Mouse (Mus musculus) neutrophil, adult 5-6 weeks (primary cell): Measurements from ENCODE around the gene Tie1. TPM values are rescaled to one million over a fixed set of nuclear protein-coding genes. Genes with fewer than 3 reads are reported as not detected.
A peak's percentile ranks its signal among the peaks of the same experiment; 100 is the strongest.

Source experiments
- ATAC-seq: fragments of 151-379, 151-347 bp; 2 replicates; pipeline ENCODE4 v1.8.0; 2017; ENCODE audit warnings: mild to moderate bottlenecking, moderate TSS enrichment; ENCODE audit not compliant: insufficient number of reproducible peaks, poor library complexity, low FRiP score, severe bottlenecking; ENCODE audit errors: extremely low read depth
- total RNA-seq: library from RNA; stranded (forward); fragments of 200-1000 nt; gene quantifications from 2 replicates; pipeline ENCODE4 v1.2.3, GENCODE M21; 2017

Tie1 gene
- total RNA-seq, 1 experiment from 2014 or later: not detected

DNA sequence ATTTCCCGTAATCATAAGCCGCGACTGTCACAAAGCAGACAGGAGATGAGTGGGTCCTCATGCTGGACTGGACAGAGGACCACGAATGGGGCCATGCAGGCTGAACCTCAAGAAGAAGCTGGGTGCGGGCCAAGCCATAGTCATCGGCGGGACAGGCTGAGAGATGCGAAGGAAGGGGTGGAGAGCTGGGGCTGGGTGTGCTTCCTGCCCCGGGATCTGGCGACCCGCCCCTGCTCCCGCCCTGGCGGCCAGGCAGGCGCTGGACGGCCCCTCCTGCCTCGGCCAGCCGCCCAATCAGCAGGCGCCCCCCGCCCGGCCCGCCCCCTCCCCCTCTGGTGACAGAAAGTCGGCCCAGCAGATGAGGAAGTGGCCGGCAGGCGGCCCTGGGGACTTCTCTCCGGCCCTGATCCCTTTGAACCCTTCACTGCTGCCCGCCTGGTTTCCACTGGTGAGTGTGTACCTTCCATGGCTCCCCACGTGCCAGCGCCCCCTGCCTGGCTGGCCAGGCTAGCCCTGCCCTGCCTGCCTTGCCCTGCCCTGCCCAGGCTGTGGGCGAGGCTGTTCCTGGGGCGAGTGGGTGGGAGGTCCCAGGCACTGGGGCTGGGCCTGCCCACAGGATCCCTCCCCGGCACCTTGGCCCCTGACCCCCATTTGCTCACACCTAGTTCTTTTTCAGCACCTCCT is 62.0 kb downstream of the Tie1 start, which contains the start of gene Elovl1:
TSS of gene Elovl1 (plus strand) at position 326 of the 684 bp plus-strand sequence.
- ATAC-seq: peak; percentile 66

DNA sequence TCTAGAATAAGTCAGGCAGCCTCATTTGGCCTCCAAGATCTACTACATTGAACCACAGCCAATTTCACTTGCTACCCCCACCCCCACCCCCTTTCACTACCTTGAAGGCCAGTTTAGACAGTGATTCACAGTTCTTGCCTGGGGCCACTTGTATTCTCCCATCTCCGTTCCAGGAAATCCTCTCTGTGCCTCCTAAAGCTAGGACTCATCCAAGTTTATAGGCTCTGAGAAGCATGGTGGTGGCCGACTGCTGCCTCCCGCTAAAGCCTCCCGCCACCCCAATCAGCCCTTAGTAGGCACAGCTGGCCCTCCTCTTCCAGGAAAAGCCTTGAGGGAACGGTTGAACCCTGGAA is 62.5 kb downstream of the Tie1 start:
- no peak for ATAC-seq

DNA sequence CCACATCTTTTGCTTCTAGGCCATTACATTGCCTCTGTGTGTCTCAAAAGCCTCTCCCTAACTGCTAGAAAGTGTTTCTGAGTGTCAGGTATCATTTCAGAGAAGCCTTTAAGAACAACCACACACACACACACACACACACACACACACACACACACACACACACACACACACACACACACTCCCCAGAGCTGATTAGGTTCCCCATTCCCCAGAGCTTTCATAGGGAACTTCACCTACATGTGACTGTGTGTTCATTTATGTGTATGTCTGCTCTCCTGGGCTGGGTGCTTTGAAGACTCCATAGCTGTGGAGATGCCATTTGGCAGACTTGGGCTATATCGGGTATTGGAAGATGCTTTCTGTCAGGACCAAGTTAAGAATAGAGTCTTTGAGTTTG is 64.5 kb downstream of the Tie1 start:
- ATAC-seq: peak; percentile 33; the same call in 1 of the 2 replicates

DNA sequence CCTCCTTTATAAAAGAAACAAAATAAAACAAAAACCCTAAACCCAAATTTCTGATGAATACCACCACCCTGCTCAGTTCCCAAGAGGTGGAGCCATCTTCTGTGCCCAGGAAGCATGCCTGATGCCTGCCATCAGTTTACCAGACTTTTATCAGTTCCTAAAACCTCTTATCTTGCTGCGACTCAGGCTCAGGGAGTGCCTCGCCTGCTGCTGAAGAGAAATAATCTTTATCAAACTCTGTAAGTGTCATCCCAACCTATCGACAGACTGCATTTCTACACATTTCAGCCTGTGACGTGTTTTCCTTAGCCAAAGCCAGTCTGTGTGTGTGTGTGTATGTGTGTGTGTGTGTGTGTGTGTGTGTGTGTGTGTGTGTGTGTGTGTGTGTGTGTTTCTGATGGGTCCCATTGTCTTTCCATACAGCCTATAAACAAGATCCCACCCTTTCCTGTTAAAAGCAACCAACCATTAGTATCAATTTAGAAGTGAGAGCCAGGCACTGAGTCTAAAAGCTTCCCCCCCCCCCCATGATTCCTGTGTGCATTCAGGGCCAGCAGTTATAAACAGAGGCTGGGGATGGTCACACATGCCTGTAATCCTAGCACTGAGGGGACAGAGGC is 65.2 kb downstream of the Tie1 start:
- no peak for ATAC-seq

DNA sequence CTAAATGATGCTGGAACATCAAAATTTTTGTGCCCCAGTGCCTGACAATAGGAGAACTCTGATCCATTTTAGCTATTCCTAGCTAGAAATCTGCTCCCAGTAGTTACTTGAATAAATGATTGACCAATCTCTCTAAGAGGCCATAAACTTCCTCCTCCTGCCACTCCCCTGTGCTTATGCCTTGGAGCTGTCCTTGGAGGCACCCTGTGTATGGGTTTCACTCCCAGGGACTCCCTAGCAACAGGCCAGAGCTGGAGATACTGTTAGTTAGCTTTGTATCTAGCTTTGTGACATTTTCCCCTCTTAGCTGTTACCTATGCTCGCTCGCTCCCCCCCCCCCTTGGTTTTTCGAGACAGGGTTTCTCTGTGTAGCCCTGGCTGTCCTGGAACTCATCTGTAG is 68.5 kb downstream of the Tie1 start:
- no peak for ATAC-seq

Other genes starting within 250 kb of the Tie1 start
- gene Ptprf, start 198.7 kb downstream of the Tie1 start, total RNA-seq: 0.23 and 0.49 TPM in 2 replicates
- gene Szt2, start 80.8 kb downstream of the Tie1 start, total RNA-seq: 15.8 and 17.5 TPM in 2 replicates
- 85.8 and 105 TPM in 2 replicates for gene Med8, start 80.7 kb downstream of the Tie1 start, total RNA-seq
- 59.4 and 60.7 TPM in 2 replicates for gene Elovl1, start 62.0 kb downstream of the Tie1 start, total RNA-seq
- gene Cdc20, start 52.7 kb downstream of the Tie1 start, total RNA-seq: 2.3 and 2.7 TPM in 2 replicates
- gene Mpl, start 32.5 kb downstream of the Tie1 start, total RNA-seq: 1.7 and 2.0 TPM in 2 replicates
- gene 2610528J11Rik, start 36.9 kb upstream of the Tie1 start, total RNA-seq: not detected in 2 replicates
- gene Tmem125, start 54.0 kb upstream of the Tie1 start, total RNA-seq: 0.35 and 1.1 TPM in 2 replicates
- gene Cfap57, start 130.7 kb upstream of the Tie1 start, total RNA-seq: 0.35 and 0.37 TPM in 2 replicates
- 60.6 and 63.4 TPM in 2 replicates for gene Ebna1bp2, start 130.7 kb upstream of the Tie1 start, total RNA-seq
- gene Olfr62, start 168.9 kb upstream of the Tie1 start, total RNA-seq: 0.23 TPM in 1 of 2 replicates, not detected in the other
- gene Olfr1342, start 202.7 kb upstream of the Tie1 start, total RNA-seq: not detected in 2 replicates
- gene Olfr1341, start 213.5 kb upstream of the Tie1 start, total RNA-seq: not detected in 2 replicates
- gene Olfr1340, start 230.1 kb upstream of the Tie1 start, total RNA-seq: not detected in 2 replicates
- not detected in 2 replicates for gene Olfr1339, start 242.1 kb upstream of the Tie1 start, total RNA-seq